Comparison of ENCODE assay signal across 31 mouse cellular contexts in the genomic region with DNA sequence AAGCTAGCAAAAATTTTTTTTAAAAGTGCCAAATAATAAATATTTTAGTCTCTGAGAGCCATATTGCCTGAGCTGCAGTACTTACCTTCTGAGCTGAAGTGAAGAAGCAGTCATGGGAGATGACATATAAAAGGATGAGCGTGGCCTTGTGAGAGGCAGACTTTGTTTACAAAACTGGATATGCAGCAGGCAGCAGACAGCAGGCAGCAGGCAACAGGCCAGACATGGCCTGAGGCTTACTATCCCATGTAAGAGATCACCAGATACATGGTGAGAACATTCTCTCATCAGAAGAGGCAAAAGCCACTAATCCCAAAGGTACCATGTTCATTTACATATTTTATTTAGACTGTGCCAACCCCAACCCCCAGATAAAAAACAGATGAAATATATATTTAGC.
DNase-seq lines count a peak whose midpoint lies in the region; ATAC-seq and TF ChIP-seq lines count a peak whose summit lies in the region.
"Had no signal": no experiment of that assay in that cellular context is flagged by ENCODE, and none has a peak within 500 bp of the region (broad histone marks: within the 10 kb centered on the region; RNA-seq: fewer than 3 reads in every experiment).

No protein-coding gene starts in this region.

- WGBS in lung, embryonic 14.5 days: 54% methylated on average over 1 of the region's 1 CpGs

- peak; percentile 3 for DNase-seq in adrenal gland, postnatal 14 days
- DNase-seq in adrenal gland, postnatal 4 days (ENCODE audit: low spot score in 2 of 2): no peak
- DNase-seq in lung, embryonic 14.5 days: peak; percentile 1
- DNase-seq in lung, postnatal 36 days: no peak
- DNase-seq in cerebellum, adult 9-11 months: peak; percentile 64
- DNase-seq in heart, postnatal 4 days: no peak
- no peak for DNase-seq in gastrocnemius, postnatal 25 days
- DNase-seq in c-Kit-positive CD71-positive TER-119-positive erythroid progenitor cells, embryonic 14.5 days (ENCODE audit: low spot score): no peak
- DNase-seq: adrenal gland, adult 8-10 months; gastrocnemius, postnatal 14 days; heart, adult 11 months; kidney, adult 8-10 months; kidney, postnatal 4 days; right cerebral cortex, adult 18-20 months; spleen, adult 18-20 months; thymus, adult 18-20 months; thymus, postnatal 4 days had no signal

- H3K9me3 ChIP-seq in lung, embryonic 14.5 days (ENCODE audit: low read depth, low read length): no peaks in the 10 kb centered on the region
- H3K9me3 ChIP-seq: embryonic facial prominence, embryonic 10.5 days; embryonic facial prominence, embryonic 15.5 days; forebrain, embryonic 13.5 days; heart, embryonic 10.5 days; heart, embryonic 15.5 days; limb, embryonic 12.5 days; liver, embryonic 15.5 days; lung, embryonic 15.5 days; neural tube, embryonic 12.5 days had no signal

- TF ChIP-seq CTCF in lung, embryonic 14.5 days (IDR thresholded peaks at IDR 0.05; ENCODE audit: low read depth): no peak

- H3K27ac ChIP-seq in lung, embryonic 14.5 days (ENCODE audit: low read depth): no peak overlapping the region
- H3K27ac ChIP-seq: embryonic facial prominence, embryonic 10.5 days; embryonic facial prominence, embryonic 15.5 days; forebrain, embryonic 13.5 days; heart, embryonic 10.5 days; heart, embryonic 15.5 days; kidney, postnatal 0 days; limb, embryonic 12.5 days; liver, embryonic 15.5 days; lung, embryonic 15.5 days; neural tube, embryonic 12.5 days had no signal

- no peaks in the 10 kb centered on the region for H3K4me1 ChIP-seq in lung, embryonic 14.5 days (ENCODE audit: insufficient read depth)
- H3K4me1 ChIP-seq: embryonic facial prominence, embryonic 10.5 days; embryonic facial prominence, embryonic 15.5 days; forebrain, embryonic 13.5 days; heart, embryonic 10.5 days; heart, embryonic 15.5 days; limb, embryonic 12.5 days; liver, embryonic 15.5 days; lung, embryonic 15.5 days; neural tube, embryonic 12.5 days had no signal

- no peak overlapping the region for H3K9ac ChIP-seq in lung, embryonic 14.5 days
- H3K9ac ChIP-seq: embryonic facial prominence, embryonic 15.5 days; forebrain, embryonic 13.5 days; heart, embryonic 15.5 days; limb, embryonic 12.5 days; liver, embryonic 15.5 days; lung, embryonic 15.5 days; neural tube, embryonic 12.5 days had no signal

- no peak overlapping the region for H3K4me3 ChIP-seq in lung, embryonic 14.5 days (ENCODE audit: low read depth, low read length)
- H3K4me3 ChIP-seq: embryonic facial prominence, embryonic 10.5 days; embryonic facial prominence, embryonic 15.5 days; forebrain, embryonic 13.5 days; heart, embryonic 10.5 days; heart, embryonic 15.5 days; limb, embryonic 12.5 days; liver, embryonic 15.5 days; lung, embryonic 15.5 days; myocyte; neural tube, embryonic 12.5 days had no signal

- no peak overlapping the region for H3K4me2 ChIP-seq in lung, embryonic 14.5 days
- H3K4me2 ChIP-seq: embryonic facial prominence, embryonic 15.5 days; forebrain, embryonic 13.5 days; heart, embryonic 15.5 days; limb, embryonic 12.5 days; liver, embryonic 15.5 days; lung, embryonic 15.5 days; midbrain, embryonic 11.5 days; neural tube, embryonic 12.5 days had no signal

- H3K36me3 ChIP-seq in lung, embryonic 14.5 days (ENCODE audit: insufficient read depth): no peaks in the 10 kb centered on the region
- H3K36me3 ChIP-seq: embryonic facial prominence, embryonic 10.5 days; embryonic facial prominence, embryonic 15.5 days; heart, embryonic 10.5 days; heart, embryonic 15.5 days; limb, embryonic 12.5 days; liver, embryonic 15.5 days; lung, embryonic 15.5 days; neural tube, embryonic 12.5 days had no signal

- ATAC-seq in lung, embryonic 14.5 days (ENCODE audit: insufficient read depth): no peak
- ATAC-seq: forebrain, embryonic 13.5 days; intestine, embryonic 16.5 days had no signal

- no peaks in the 10 kb centered on the region for H3K27me3 ChIP-seq in lung, embryonic 14.5 days (ENCODE audit: insufficient read depth, low read length)
- H3K27me3 ChIP-seq: CH12.LX; embryonic facial prominence, embryonic 15.5 days; forebrain, embryonic 13.5 days; heart, embryonic 15.5 days; limb, embryonic 12.5 days; liver, embryonic 15.5 days; lung, embryonic 15.5 days; neural tube, embryonic 12.5 days had no signal

Comparison
In these comparisons a context has a peak if more than half of its experiments do, and no peak if none do; other contexts are left out.
1. DNase-seq: peak in adrenal gland, postnatal 14 days (single experiment), lung, embryonic 14.5 days (single experiment) and cerebellum, adult 9-11 months (single experiment); none in adrenal gland, postnatal 4 days (0 of 2), lung, postnatal 36 days (single experiment), heart, postnatal 4 days (single experiment), gastrocnemius, postnatal 25 days (single experiment) and c-Kit-positive CD71-positive TER-119-positive erythroid progenitor cells, embryonic 14.5 days (single experiment).